Mouse (Mus musculus): Measurements from ENCODE around the gene Aqp9. TPM values are rescaled to one million over a fixed set of nuclear protein-coding genes. Genes with fewer than 3 reads are reported as not detected.

The Aqp9 gene
- total and polyA plus RNA-seq, 2 experiments from 2014 or later: 0.15 TPM; not detected in 1

GRCm38 (mm10) chr9:71113166-71113565 lies 55.3 kb downstream of the Aqp9 start:
- Histone ChIP-seq H3K36me3 (replicated peaks; ENCODE audit: control insufficient read depth, insufficient read depth, low read length) (no peaks in the 10 kb centered on the region), H3K27ac (ENCODE audit: low read depth) (no peak overlapping the region), H3K4me3 (ENCODE audit: low read depth, low read length) (no peak overlapping the region), H3K4me2 (ENCODE audit: low read depth, low read length) (no peak overlapping the region), H3K4me1 (ENCODE audit: control insufficient read depth, insufficient read depth) (no peaks in the 10 kb centered on the region), H3K9ac (replicated peaks; ENCODE audit: low read depth, low read length) (no peak overlapping the region), H3K9me3 (replicated peaks; ENCODE audit: control insufficient read depth, low read length) (no peaks in the 10 kb centered on the region), H3K27me3 (ENCODE audit: control insufficient read depth, insufficient read depth, low read length) (no peaks in the 10 kb centered on the region)
- 70% methylated on average over 6 of the region's 6 CpGs for WGBS
- no peak for ATAC-seq (ENCODE audit: insufficient read depth, low read depth)
- DNase-seq (ENCODE audit: low spot score): no peak
- TF ChIP-seq EP300 (IDR thresholded peaks at IDR 0.05; ENCODE audit: low read depth) (no peak), CTCF (IDR thresholded peaks at IDR 0.05; ENCODE audit: low read depth) (no peak)

GRCm38 (mm10) chr9:71103521-71103920 lies 65.0 kb downstream of the Aqp9 start:
- Histone ChIP-seq H3K36me3 (replicated peaks; ENCODE audit: control insufficient read depth, insufficient read depth, low read length) (no peaks in the 10 kb centered on the region), H3K9me3 (replicated peaks; ENCODE audit: control insufficient read depth, low read length) (no peaks in the 10 kb centered on the region), H3K4me3 (ENCODE audit: low read depth, low read length) (no peak overlapping the region), H3K4me2 (ENCODE audit: low read depth, low read length) (no peak overlapping the region), H3K9ac (replicated peaks; ENCODE audit: low read depth, low read length) (no peak overlapping the region), H3K27me3 (ENCODE audit: control insufficient read depth, insufficient read depth, low read length) (no peaks in the 10 kb centered on the region), H3K27ac (ENCODE audit: low read depth) (no peak overlapping the region), H3K4me1 (ENCODE audit: control insufficient read depth, insufficient read depth) (no peaks in the 10 kb centered on the region)
- TF ChIP-seq CTCF (IDR thresholded peaks at IDR 0.05; ENCODE audit: low read depth) (no peak), EP300 (IDR thresholded peaks at IDR 0.05; ENCODE audit: low read depth) (no peak)
- DNase-seq (ENCODE audit: low spot score): no peak
- 82% methylated on average over 5 of the region's 5 CpGs for WGBS
- ATAC-seq (ENCODE audit: insufficient read depth, low read depth): no peak

GRCm38 (mm10) chr9:71094066-71094465 lies 74.4 kb downstream of the Aqp9 start:
- TF ChIP-seq EP300 (IDR thresholded peaks at IDR 0.05; ENCODE audit: low read depth) (no peak), CTCF (IDR thresholded peaks at IDR 0.05; ENCODE audit: low read depth) (no peak)
- no peaks in the 10 kb centered on the region for H3K27me3 ChIP-seq (ENCODE audit: control insufficient read depth, insufficient read depth, low read length)
- H3K9ac ChIP-seq (replicated peaks; ENCODE audit: low read depth, low read length): no peak overlapping the region
- no peak overlapping the region for H3K27ac ChIP-seq (ENCODE audit: low read depth)
- no peak overlapping the region for H3K4me2 ChIP-seq (ENCODE audit: low read depth, low read length)
- no peaks in the 10 kb centered on the region for H3K36me3 ChIP-seq (replicated peaks; ENCODE audit: control insufficient read depth, insufficient read depth, low read length)
- no peaks in the 10 kb centered on the region for H3K4me1 ChIP-seq (ENCODE audit: control insufficient read depth, insufficient read depth)
- DNase-seq (ENCODE audit: low spot score): no peak
- ATAC-seq (ENCODE audit: insufficient read depth, low read depth): no peak
- H3K4me3 ChIP-seq (ENCODE audit: low read depth, low read length): no peak overlapping the region
- no peaks in the 10 kb centered on the region for H3K9me3 ChIP-seq (replicated peaks; ENCODE audit: control insufficient read depth, low read length)
- WGBS: 82% methylated on average over 6 of the region's 6 CpGs

DNA sequence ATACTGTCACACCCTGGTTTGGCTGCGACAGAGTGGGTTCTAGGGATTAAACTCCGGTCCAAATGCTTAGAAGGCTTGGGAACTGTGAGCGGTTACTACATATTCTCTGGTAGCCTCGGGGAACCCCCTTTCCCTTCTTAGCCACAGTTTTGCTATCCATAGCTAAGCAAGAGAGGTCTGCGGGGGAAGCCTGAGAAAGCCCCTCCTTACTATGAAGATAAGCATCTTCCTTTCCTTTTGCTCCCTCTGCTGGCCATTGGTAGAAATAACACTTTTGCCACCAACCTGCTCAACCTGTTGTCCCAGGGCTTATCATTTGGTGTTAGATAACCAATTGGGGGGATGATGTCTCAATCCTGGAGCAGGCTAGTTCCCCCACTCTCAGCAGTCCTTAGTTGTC lies 76.4 kb downstream of the Aqp9 start:
- DNase-seq (ENCODE audit: low spot score): no peak
- WGBS: 71% methylated on average over 5 of the region's 5 CpGs
- no peak overlapping the region for H3K27ac ChIP-seq (ENCODE audit: low read depth)

DNA sequence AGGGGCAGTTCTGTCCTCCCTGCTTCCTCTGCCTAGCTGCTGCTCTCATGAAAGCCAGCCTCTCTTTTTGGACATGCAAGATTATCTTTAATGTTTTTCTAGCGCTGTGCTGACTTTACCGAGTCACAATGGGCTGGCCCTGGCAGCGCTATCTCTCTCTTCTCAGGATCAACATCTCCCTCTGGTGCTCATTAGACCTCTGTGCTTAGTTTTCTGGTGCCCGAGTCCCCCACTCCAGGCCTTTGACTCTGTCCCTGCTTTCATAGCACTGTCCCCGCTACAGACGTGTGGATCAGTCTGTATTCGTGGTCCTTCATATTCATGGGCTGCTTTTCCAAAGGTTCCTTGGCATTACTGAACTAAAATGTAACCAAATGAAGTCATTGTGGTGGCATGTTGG lies 89.3 kb downstream of the Aqp9 start:
- DNase-seq (ENCODE audit: low spot score): no peak
- no peak overlapping the region for H3K4me2 ChIP-seq (ENCODE audit: low read depth, low read length)
- no peaks in the 10 kb centered on the region for H3K27me3 ChIP-seq (ENCODE audit: control insufficient read depth, insufficient read depth, low read length)
- WGBS: 37% methylated on average over 7 of the region's 7 CpGs
- no peak for ATAC-seq (ENCODE audit: insufficient read depth, low read depth)
- no peak overlapping the region for H3K9ac ChIP-seq (replicated peaks; ENCODE audit: low read depth, low read length)
- H3K36me3 ChIP-seq (replicated peaks; ENCODE audit: control insufficient read depth, insufficient read depth, low read length): no peaks in the 10 kb centered on the region
- no peak for TF ChIP-seq EP300 (IDR thresholded peaks at IDR 0.05; ENCODE audit: low read depth)
- peak; percentile 31 for TF ChIP-seq CTCF (IDR thresholded peaks at IDR 0.05; ENCODE audit: low read depth)
- no peaks in the 10 kb centered on the region for H3K9me3 ChIP-seq (replicated peaks; ENCODE audit: control insufficient read depth, low read length)
- H3K27ac ChIP-seq (ENCODE audit: low read depth): no peak overlapping the region
- H3K4me1 ChIP-seq (ENCODE audit: control insufficient read depth, insufficient read depth): no peaks in the 10 kb centered on the region
- H3K4me3 ChIP-seq (ENCODE audit: low read depth, low read length): no peak overlapping the region

More for the DNA sequence above, 76.4 kb downstream of the Aqp9 start:
- H3K4me3 ChIP-seq (ENCODE audit: low read depth, low read length): no peak overlapping the region
- no peaks in the 10 kb centered on the region for H3K9me3 ChIP-seq (replicated peaks; ENCODE audit: control insufficient read depth, low read length)
- no peaks in the 10 kb centered on the region for H3K36me3 ChIP-seq (replicated peaks; ENCODE audit: control insufficient read depth, insufficient read depth, low read length)
- no peak for ATAC-seq (ENCODE audit: insufficient read depth, low read depth)
- no peaks in the 10 kb centered on the region for H3K27me3 ChIP-seq (ENCODE audit: control insufficient read depth, insufficient read depth, low read length)
- no peak overlapping the region for H3K4me2 ChIP-seq (ENCODE audit: low read depth, low read length)
- no peaks in the 10 kb centered on the region for H3K4me1 ChIP-seq (ENCODE audit: control insufficient read depth, insufficient read depth)
- no peak for TF ChIP-seq EP300 (IDR thresholded peaks at IDR 0.05; ENCODE audit: low read depth)
- TF ChIP-seq CTCF (IDR thresholded peaks at IDR 0.05; ENCODE audit: low read depth): peak; percentile 55
- no peak overlapping the region for H3K9ac ChIP-seq (replicated peaks; ENCODE audit: low read depth, low read length)

GRCm38 (mm10) chr9:71077251-71077825 lies 91.1 kb downstream of the Aqp9 start:
- Histone ChIP-seq H3K4me1 (ENCODE audit: control insufficient read depth, insufficient read depth) (no peaks in the 10 kb centered on the region), H3K9ac (replicated peaks; ENCODE audit: low read depth, low read length) (no peak overlapping the region), H3K27ac (ENCODE audit: low read depth) (no peak overlapping the region), H3K4me2 (ENCODE audit: low read depth, low read length) (no peak overlapping the region), H3K9me3 (replicated peaks; ENCODE audit: control insufficient read depth, low read length) (no peaks in the 10 kb centered on the region), H3K4me3 (ENCODE audit: low read depth, low read length) (no peak overlapping the region), H3K27me3 (ENCODE audit: control insufficient read depth, insufficient read depth, low read length) (no peaks in the 10 kb centered on the region), H3K36me3 (replicated peaks; ENCODE audit: control insufficient read depth, insufficient read depth, low read length) (no peaks in the 10 kb centered on the region)
- WGBS: 78% methylated on average over 5 of the region's 5 CpGs
- ATAC-seq (ENCODE audit: insufficient read depth, low read depth) (no peak), DNase-seq (ENCODE audit: low spot score) (no peak)
- TF ChIP-seq EP300 (IDR thresholded peaks at IDR 0.05; ENCODE audit: low read depth): no peak
- TF ChIP-seq CTCF (IDR thresholded peaks at IDR 0.05; ENCODE audit: low read depth): no peak
